Comparison of ENCODE assay signal across 8 mouse cellular contexts in genomic region chr9:109097831-109098230, GRCm38 (mm10). TPM values are rescaled to one million over a fixed set of nuclear protein-coding genes. Genes with fewer than 3 reads are reported as not detected.
DNase-seq lines count a peak whose midpoint lies in the region; ATAC-seq and TF ChIP-seq lines count a peak whose summit lies in the region.

No protein-coding gene starts in this region.

- DNase-seq in retina, postnatal 1 day = peak; percentile 77
- no peak for DNase-seq in retina, embryonic 14.5 days (ENCODE audit: low spot score)
- DNase-seq in forebrain, postnatal 0 days = peak; percentile 69
- peak; percentile 68 to 76 for DNase-seq in left cerebral cortex, postnatal 14 days (ENCODE audit: low spot score in 2 of 2)
- DNase-seq in T-cell, adult 2 months (ENCODE audit: low spot score) = no peak
- no peak for DNase-seq in gastrocnemius, postnatal 10 days

- H3K9me3 ChIP-seq in forebrain, postnatal 0 days (ENCODE audit: low read length) = no peaks in the 10 kb centered on the region
- H3K9me3 ChIP-seq in hindbrain, embryonic 16.5 days (ENCODE audit: control insufficient read depth, low read length) = no peaks in the 10 kb centered on the region
- no peaks in the 10 kb centered on the region for H3K9me3 ChIP-seq in neural tube, embryonic 12.5 days

- peak; percentile 47 for ATAC-seq in forebrain, postnatal 0 days
- peak; percentile 66 for ATAC-seq in hindbrain, embryonic 16.5 days
- no peak for ATAC-seq in neural tube, embryonic 12.5 days (ENCODE audit: low FRiP score, low read depth)

- intact Hi-C loops in left cerebral cortex, postnatal 14 days (cut with DNase I) = loop anchor here (10.0 kb wide), 1 partner anchor 737 kb away; the partner anchor contains the start of gene Nme6

- no peaks in the 10 kb centered on the region for H3K27me3 ChIP-seq in forebrain, postnatal 0 days (ENCODE audit: insufficient read depth, low read length)
- H3K27me3 ChIP-seq in hindbrain, embryonic 16.5 days (replicated peaks; ENCODE audit: control insufficient read depth, insufficient read depth, low read length) = no peaks in the 10 kb centered on the region
- no peaks in the 10 kb centered on the region for H3K27me3 ChIP-seq in neural tube, embryonic 12.5 days (replicated peaks)

- TF ChIP-seq CTCF in forebrain, postnatal 0 days (IDR thresholded peaks at IDR 0.05; ENCODE audit: low read depth) = no peak

- H3K4me1 ChIP-seq in forebrain, postnatal 0 days (ENCODE audit: insufficient read depth) = peaks cover 35% of the 10 kb centered on the region
- peaks cover 50% of the 10 kb centered on the region for H3K4me1 ChIP-seq in hindbrain, embryonic 16.5 days (ENCODE audit: control insufficient read depth, insufficient read depth, low read depth, low read length)
- H3K4me1 ChIP-seq in neural tube, embryonic 12.5 days = peaks cover 54% of the 10 kb centered on the region

- WGBS in forebrain, postnatal 0 days = 42% methylated on average over 5 of the region's 5 CpGs
- WGBS in hindbrain, embryonic 16.5 days = 33% methylated on average over 5 of the region's 5 CpGs
- WGBS in neural tube, embryonic 12.5 days = 56% methylated on average over 5 of the region's 5 CpGs

- H3K27ac ChIP-seq in forebrain, postnatal 0 days (ENCODE audit: low read depth, low read length) = peak overlapping the region; percentile 100; the same call in 1 of the 2 replicates
- peak overlapping the region; percentile 98 for H3K27ac ChIP-seq in hindbrain, embryonic 16.5 days (ENCODE audit: low read depth, low read length)
- H3K27ac ChIP-seq in neural tube, embryonic 12.5 days = 0 out of 2 replicates have a peak overlapping the region, but pooled peaks have one; percentile 100

- H3K4me2 ChIP-seq in forebrain, postnatal 0 days (ENCODE audit: low read depth) = peak overlapping the region; percentile 83
- H3K4me2 ChIP-seq in hindbrain, embryonic 16.5 days (ENCODE audit: low read length) = peak overlapping the region; percentile 83
- H3K4me2 ChIP-seq in neural tube, embryonic 12.5 days (replicated peaks) = peak overlapping the region; percentile 88

- H3K9ac ChIP-seq in forebrain, postnatal 0 days = no peak overlapping the region
- peak overlapping the region; percentile 88 for H3K9ac ChIP-seq in hindbrain, embryonic 16.5 days (ENCODE audit: low read depth, low read length)
- peak overlapping the region; percentile 93 for H3K9ac ChIP-seq in neural tube, embryonic 12.5 days

- H3K36me3 ChIP-seq in forebrain, postnatal 0 days (ENCODE audit: insufficient read depth) = peaks cover 16% of the 10 kb centered on the region
- H3K36me3 ChIP-seq in hindbrain, embryonic 16.5 days (ENCODE audit: control insufficient read depth, insufficient read depth, low read length) = peaks cover 3% of the 10 kb centered on the region; the same call in 1 of the 2 replicates
- H3K36me3 ChIP-seq in neural tube, embryonic 12.5 days = peaks cover 38% of the 10 kb centered on the region

- H3K4me3 ChIP-seq in forebrain, postnatal 0 days (ENCODE audit: low read depth, low read length) = no peak overlapping the region; the same call in 1 of the 2 replicates
- H3K4me3 ChIP-seq in hindbrain, embryonic 16.5 days (ENCODE audit: low read length) = peak overlapping the region; percentile 79; the same call in 1 of the 2 replicates
- peak overlapping the region; percentile 72 for H3K4me3 ChIP-seq in neural tube, embryonic 12.5 days

RNA-seq across cellular contexts. Expression of gene Plxnb1, which starts 2.6 kb away (rescaled TPM):
- 56.3 and 78.2 TPM in 2 replicates for total RNA-seq in forebrain, postnatal 0 days (2014; rRNA removed)
- polyA plus RNA-seq in forebrain, postnatal 0 days (2015; fragmentation: Nextera tagmentation; extraction: Ambion mirVana) = 7.3 and 10.2 TPM in 2 replicates
- 12.6 and 18.2 TPM in 2 replicates for polyA plus RNA-seq in hindbrain, embryonic 16.5 days (2015; fragmentation: Nextera tagmentation; extraction: Ambion mirVana)
- total RNA-seq in left cerebral cortex, postnatal 14 days (2021) = 10 to 100 TPM; 67.2 to 69.8 TPM
- 33.3 and 38.3 TPM in 2 replicates for polyA plus RNA-seq in neural tube, embryonic 12.5 days (2016; fragmentation: Nextera tagmentation; extraction: Ambion mirVana)
- total RNA-seq in gastrocnemius, postnatal 10 days (2021) = 1 to 10 TPM; 3.5 to 6.2 TPM

RNA-seq across cellular contexts. Expression of gene Tma7, which starts 15.4 kb away (rescaled TPM):
- total RNA-seq in forebrain, postnatal 0 days (2014; rRNA removed) = 177 and 216 TPM in 2 replicates
- 695 and 816 TPM in 2 replicates for polyA plus RNA-seq in forebrain, postnatal 0 days (2015; fragmentation: Nextera tagmentation; extraction: Ambion mirVana)
- 586 and 663 TPM in 2 replicates for polyA plus RNA-seq in hindbrain, embryonic 16.5 days (2015; fragmentation: Nextera tagmentation; extraction: Ambion mirVana)
- 100 to 1,000 TPM; 368 to 387 TPM for total RNA-seq in left cerebral cortex, postnatal 14 days (2021)
- polyA plus RNA-seq in neural tube, embryonic 12.5 days (2016; fragmentation: Nextera tagmentation; extraction: Ambion mirVana) = 739 and 773 TPM in 2 replicates
- 100 to 1,000 TPM; 213 to 219 TPM for total RNA-seq in gastrocnemius, postnatal 10 days (2021)

RNA-seq across cellular contexts. Expression of gene Ccdc51, which starts 15.5 kb away (rescaled TPM):
- total RNA-seq in forebrain, postnatal 0 days (2014; rRNA removed) = 12.2 and 12.9 TPM in 2 replicates
- polyA plus RNA-seq in forebrain, postnatal 0 days (2015; fragmentation: Nextera tagmentation; extraction: Ambion mirVana) = 6.4 and 7.2 TPM in 2 replicates
- polyA plus RNA-seq in hindbrain, embryonic 16.5 days (2015; fragmentation: Nextera tagmentation; extraction: Ambion mirVana) = 12.5 and 13.1 TPM in 2 replicates
- total RNA-seq in left cerebral cortex, postnatal 14 days (2021) = 1 to 10 TPM; 5.9 to 8.4 TPM
- 14.5 and 15.0 TPM in 2 replicates for polyA plus RNA-seq in neural tube, embryonic 12.5 days (2016; fragmentation: Nextera tagmentation; extraction: Ambion mirVana)
- 1 to 10 TPM; 7.1 to 7.6 TPM for total RNA-seq in gastrocnemius, postnatal 10 days (2021)

RNA-seq across cellular contexts. Expression of gene Atrip, which starts 23.9 kb away (rescaled TPM):
- total RNA-seq in forebrain, postnatal 0 days (2014; rRNA removed) = 45.2 and 46.1 TPM in 2 replicates
- 34.6 and 34.8 TPM in 2 replicates for polyA plus RNA-seq in forebrain, postnatal 0 days (2015; fragmentation: Nextera tagmentation; extraction: Ambion mirVana)
- polyA plus RNA-seq in hindbrain, embryonic 16.5 days (2015; fragmentation: Nextera tagmentation; extraction: Ambion mirVana) = 30.0 and 31.8 TPM in 2 replicates
- 10 to 100 TPM; 28.1 to 29.0 TPM for total RNA-seq in left cerebral cortex, postnatal 14 days (2021)
- 29.8 and 30.1 TPM in 2 replicates for polyA plus RNA-seq in neural tube, embryonic 12.5 days (2016; fragmentation: Nextera tagmentation; extraction: Ambion mirVana)
- 10 to 100 TPM in 1 of 2 experiments, 1 to 10 TPM in 1; 7.6 to 11.6 TPM for total RNA-seq in gastrocnemius, postnatal 10 days (2021)

RNA-seq across cellular contexts. Expression of gene Trex1, which starts 38.3 kb away (rescaled TPM):
- 22.5 and 25.3 TPM in 2 replicates for total RNA-seq in forebrain, postnatal 0 days (2014; rRNA removed)
- polyA plus RNA-seq in forebrain, postnatal 0 days (2015; fragmentation: Nextera tagmentation; extraction: Ambion mirVana) = 16.5 and 20.3 TPM in 2 replicates
- 13.6 and 14.2 TPM in 2 replicates for polyA plus RNA-seq in hindbrain, embryonic 16.5 days (2015; fragmentation: Nextera tagmentation; extraction: Ambion mirVana)
- 10 to 100 TPM; 12.0 TPM for total RNA-seq in left cerebral cortex, postnatal 14 days (2021)
- polyA plus RNA-seq in neural tube, embryonic 12.5 days (2016; fragmentation: Nextera tagmentation; extraction: Ambion mirVana) = 8.9 and 10.6 TPM in 2 replicates
- total RNA-seq in gastrocnemius, postnatal 10 days (2021) = 10 to 100 TPM; 10.8 to 11.4 TPM

Comparison
In these comparisons a context has a peak if more than half of its experiments do, and no peak if none do; other contexts are left out.
1. DNase-seq: peak in retina, postnatal 1 day (single experiment), forebrain, postnatal 0 days (single experiment) and left cerebral cortex, postnatal 14 days (2 of 2); none in retina, embryonic 14.5 days (single experiment), T-cell, adult 2 months (single experiment) and gastrocnemius, postnatal 10 days (single experiment).
2. Peak in every context shown above with its lines, with median percentiles within 50 percentile points of each other: H3K27ac ChIP-seq and H3K4me2 ChIP-seq.